Mouse (Mus musculus): ENCODE measurements around the gene Zfp365. TPM values are rescaled to one million over a fixed set of nuclear protein-coding genes. Genes with fewer than 3 reads are reported as not detected.

The Zfp365 gene
- polyA plus RNA-seq (2015; fragmentation: Nextera tagmentation; extraction: Ambion mirVana) = 3.3 and 4.4 TPM in 2 replicates

DNA sequence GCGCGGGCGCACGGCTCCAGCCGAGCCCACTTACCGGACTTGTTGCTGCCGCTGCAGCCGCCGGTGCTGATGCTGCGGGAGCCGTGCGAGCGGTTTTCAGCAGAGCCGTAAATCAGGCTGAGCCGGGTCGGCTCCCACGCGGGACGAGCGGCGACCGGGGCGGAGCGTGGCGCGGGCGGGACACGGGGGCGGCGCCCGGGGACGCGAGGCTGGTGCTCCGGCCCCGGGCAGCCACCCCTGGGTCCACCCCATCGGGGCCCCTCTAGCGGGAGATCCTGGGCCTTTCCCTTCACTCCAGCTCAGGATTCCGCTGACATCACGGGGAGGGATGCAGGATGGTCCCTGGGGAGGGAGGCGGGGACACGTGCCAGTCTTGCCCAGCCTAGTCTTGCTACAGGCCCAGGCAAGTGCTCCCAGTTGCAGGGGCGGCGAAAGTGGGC is at the start of gene Zfp365:
Gene Zfp365, minus strand, starts transcription at position 326 of the 440 bp plus-strand sequence.
- Histone ChIP-seq H3K4me2 (replicated peaks) (peak within 1 kb of the TSS; percentile 83), H3K27me3 (no peaks in the 10 kb centered on the region), H3K9me3 (no peaks in the 10 kb centered on the region), H3K4me1 (peaks cover 5% of the 10 kb centered on the region; the same call in 1 of the 2 replicates), H3K4me3 (peak within 1 kb of the TSS; percentile 77), H3K36me3 (no peaks in the 10 kb centered on the region), H3K27ac (replicated peaks) (peak within 1 kb of the TSS; percentile 49; the same call in 1 of the 2 replicates), H3K9ac (replicated peaks) (peak within 1 kb of the TSS; percentile 77)
- WGBS = under 1% methylated on average over 43 of the region's 43 CpGs
- peak; percentile 98 for ATAC-seq (replicated peaks)

DNA sequence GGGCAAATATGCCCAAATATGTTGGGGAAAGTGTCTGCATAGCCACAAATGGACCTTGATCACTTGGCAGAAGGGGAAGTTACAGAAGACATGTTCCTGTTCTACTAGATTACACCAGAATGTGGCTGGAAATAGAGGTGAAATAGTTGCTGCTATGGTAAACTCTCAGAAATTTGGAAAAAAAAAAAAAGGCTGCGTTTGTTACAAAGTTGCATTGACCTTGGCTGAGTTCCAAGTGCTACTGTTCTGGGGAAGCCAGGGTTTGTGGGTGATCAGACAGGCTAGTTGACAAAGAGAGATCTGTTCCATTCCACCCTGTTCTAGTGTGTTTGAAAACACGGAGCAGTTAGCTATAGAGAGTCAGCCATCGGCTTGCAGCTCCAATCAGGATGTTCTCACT is 47.5 kb upstream of the Zfp365 start:
- Histone ChIP-seq H3K4me1 (peaks cover 6% of the 10 kb centered on the region; the same call in 1 of the 2 replicates), H3K9me3 (no peaks in the 10 kb centered on the region), H3K27me3 (no peaks in the 10 kb centered on the region), H3K4me2 (replicated peaks) (no peak overlapping the region), H3K36me3 (no peaks in the 10 kb centered on the region), H3K27ac (replicated peaks) (no peak overlapping the region), H3K4me3 (no peak overlapping the region), H3K9ac (replicated peaks) (no peak overlapping the region)
- 56% methylated on average over 3 of the region's 3 CpGs for WGBS
- no peak for ATAC-seq (replicated peaks)

DNA sequence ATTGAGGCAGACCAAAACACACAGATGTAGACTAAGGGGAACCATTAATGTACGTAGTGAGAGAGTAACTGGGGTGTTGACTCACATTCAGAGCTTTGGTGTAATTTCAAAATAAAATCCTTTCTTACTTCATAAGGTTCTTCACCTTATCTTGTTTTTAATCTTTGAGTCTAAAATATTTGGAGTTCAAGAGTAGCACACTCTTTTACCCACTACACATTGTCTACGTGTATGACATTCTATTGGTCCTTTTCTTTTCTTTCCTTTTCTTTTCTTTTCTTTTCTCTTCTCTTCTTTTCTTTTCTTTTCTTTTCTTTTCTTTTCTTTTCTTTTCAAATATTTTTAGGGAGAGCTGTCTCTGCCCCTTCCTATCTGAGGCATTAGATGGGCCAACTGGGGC is 43.5 kb upstream of the Zfp365 start:
- H3K27ac ChIP-seq (replicated peaks) = no peak overlapping the region
- no peaks in the 10 kb centered on the region for H3K36me3 ChIP-seq
- WGBS = 87% methylated on average over 2 of the region's 2 CpGs
- no peak overlapping the region for H3K4me2 ChIP-seq (replicated peaks)
- no peaks in the 10 kb centered on the region for H3K27me3 ChIP-seq
- no peaks in the 10 kb centered on the region for H3K4me1 ChIP-seq
- H3K9ac ChIP-seq (replicated peaks) = no peak overlapping the region
- H3K4me3 ChIP-seq = no peak overlapping the region
- no peaks in the 10 kb centered on the region for H3K9me3 ChIP-seq
- ATAC-seq (replicated peaks) = no peak

DNA sequence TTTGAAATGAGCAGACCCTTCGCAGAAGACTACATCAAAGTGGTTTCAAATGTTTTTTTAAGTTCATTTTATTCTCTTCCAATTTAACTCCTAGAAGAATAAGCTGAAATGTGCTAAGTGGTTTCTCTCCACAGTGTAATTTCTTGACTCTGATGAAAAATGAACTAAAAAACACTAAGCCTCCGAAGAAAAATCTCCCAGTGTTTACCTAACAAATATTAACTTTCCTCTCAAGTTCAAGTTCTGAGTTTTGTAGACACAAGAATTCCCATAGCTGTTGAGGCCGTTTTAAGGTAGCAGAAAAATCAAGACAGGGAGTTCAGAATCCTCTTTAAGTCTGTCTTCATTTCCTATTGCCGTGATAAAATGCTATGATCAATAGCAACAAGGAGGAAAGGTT is 39.2 kb upstream of the Zfp365 start:
- H3K27me3 ChIP-seq = no peaks in the 10 kb centered on the region
- no peak overlapping the region for H3K4me3 ChIP-seq
- no peak overlapping the region for H3K27ac ChIP-seq (replicated peaks)
- no peak overlapping the region for H3K4me2 ChIP-seq (replicated peaks)
- no peaks in the 10 kb centered on the region for H3K4me1 ChIP-seq
- H3K9ac ChIP-seq (replicated peaks) = no peak overlapping the region
- 83% methylated on average over 4 of the region's 4 CpGs for WGBS
- H3K9me3 ChIP-seq = no peaks in the 10 kb centered on the region
- ATAC-seq (replicated peaks) = no peak
- no peaks in the 10 kb centered on the region for H3K36me3 ChIP-seq

DNA sequence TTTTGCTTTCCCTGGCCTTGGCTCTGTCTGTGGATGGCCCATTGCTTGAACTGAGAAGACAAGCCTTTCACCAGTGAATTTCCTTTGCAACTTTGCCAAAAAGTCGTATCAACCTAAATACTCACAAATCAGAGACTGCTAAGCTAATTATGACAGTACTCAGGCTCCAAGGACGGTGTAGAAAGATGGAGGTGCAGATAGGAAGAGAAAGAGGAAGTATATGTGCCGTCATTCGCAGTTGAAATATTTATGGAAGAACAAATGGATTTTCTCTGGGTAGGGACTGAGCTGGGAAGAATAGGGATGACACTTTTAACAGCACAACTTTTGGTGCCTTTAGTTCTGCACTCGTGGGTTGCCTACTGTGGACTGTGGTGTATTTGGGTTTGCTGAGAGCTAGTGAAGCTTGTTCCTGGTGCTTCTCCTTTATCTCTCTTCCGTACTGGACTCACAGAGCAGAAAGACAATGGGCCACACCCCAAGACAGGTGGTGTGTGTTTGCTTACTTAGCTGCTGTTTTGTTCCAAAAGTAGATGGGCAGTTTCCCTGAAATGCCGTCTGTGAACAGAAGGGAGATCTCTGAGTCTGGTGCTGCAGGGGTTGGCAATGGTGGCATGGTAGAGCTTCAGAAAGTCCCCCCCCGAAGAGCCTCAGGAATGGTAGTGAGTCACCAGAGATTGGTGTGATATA is 37.7 kb upstream of the Zfp365 start:
- Histone ChIP-seq H3K27ac (replicated peaks) (no peak overlapping the region), H3K36me3 (no peaks in the 10 kb centered on the region), H3K9me3 (no peaks in the 10 kb centered on the region), H3K4me2 (replicated peaks) (no peak overlapping the region), H3K4me1 (no peaks in the 10 kb centered on the region), H3K27me3 (no peaks in the 10 kb centered on the region), H3K9ac (replicated peaks) (no peak overlapping the region), H3K4me3 (no peak overlapping the region)
- no peak for ATAC-seq (replicated peaks)
- 83% methylated on average over 8 of the region's 8 CpGs for WGBS

DNA sequence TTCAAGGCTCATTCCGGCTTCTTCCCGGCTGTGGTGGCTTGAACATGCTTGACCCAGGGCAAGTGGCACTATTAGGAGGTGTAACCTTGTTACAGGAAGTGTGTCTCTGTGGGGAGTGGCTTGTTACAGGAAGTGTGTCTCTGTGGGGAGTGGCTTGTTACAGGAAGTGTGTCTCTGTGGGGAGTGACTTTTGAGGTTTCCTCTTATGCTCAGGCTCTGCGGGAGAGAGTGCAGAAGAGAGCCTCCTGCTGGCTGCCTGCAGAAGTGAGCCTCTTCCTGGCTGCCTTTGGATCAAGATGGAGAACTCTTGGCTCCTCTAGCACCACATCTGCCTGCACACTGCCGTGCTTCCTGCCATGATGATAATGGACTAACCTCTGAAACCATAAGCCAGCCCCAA is 31.1 kb upstream of the Zfp365 start:
- Histone ChIP-seq H3K27ac (replicated peaks) (no peak overlapping the region), H3K4me3 (no peak overlapping the region), H3K9ac (replicated peaks) (no peak overlapping the region), H3K4me2 (replicated peaks) (no peak overlapping the region), H3K9me3 (no peaks in the 10 kb centered on the region), H3K27me3 (no peaks in the 10 kb centered on the region), H3K36me3 (no peaks in the 10 kb centered on the region), H3K4me1 (no peaks in the 10 kb centered on the region)
- ATAC-seq (replicated peaks) = no peak
- 84% methylated on average over 4 of the region's 4 CpGs for WGBS

DNA sequence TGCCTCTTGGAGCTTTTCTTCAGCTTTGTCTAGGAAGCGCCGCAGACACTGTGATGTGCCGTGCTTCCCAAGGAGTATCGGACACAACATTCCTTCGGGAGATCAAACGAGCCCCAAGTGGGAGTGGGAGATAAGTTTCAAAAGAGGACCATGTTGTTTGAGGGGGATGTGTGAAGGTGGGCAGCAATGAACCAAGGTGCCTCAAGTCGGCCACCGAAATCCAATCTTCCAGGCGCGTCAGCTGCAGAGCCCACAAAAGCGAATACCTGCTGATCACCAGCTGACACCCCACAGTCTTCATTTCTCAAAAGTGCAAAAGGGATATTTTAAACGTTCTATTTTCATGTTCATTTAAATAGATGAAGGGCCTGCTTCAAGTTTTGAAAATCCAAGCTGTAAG is 27.1 kb upstream of the Zfp365 start:
- H3K27me3 ChIP-seq = no peaks in the 10 kb centered on the region
- H3K9me3 ChIP-seq = no peaks in the 10 kb centered on the region
- no peak overlapping the region for H3K4me2 ChIP-seq (replicated peaks)
- no peaks in the 10 kb centered on the region for H3K4me1 ChIP-seq
- H3K27ac ChIP-seq (replicated peaks) = no peak overlapping the region
- no peak overlapping the region for H3K4me3 ChIP-seq
- no peak for ATAC-seq (replicated peaks)
- WGBS = 78% methylated on average over 12 of the region's 12 CpGs
- H3K9ac ChIP-seq (replicated peaks) = no peak overlapping the region
- H3K36me3 ChIP-seq = no peaks in the 10 kb centered on the region

DNA sequence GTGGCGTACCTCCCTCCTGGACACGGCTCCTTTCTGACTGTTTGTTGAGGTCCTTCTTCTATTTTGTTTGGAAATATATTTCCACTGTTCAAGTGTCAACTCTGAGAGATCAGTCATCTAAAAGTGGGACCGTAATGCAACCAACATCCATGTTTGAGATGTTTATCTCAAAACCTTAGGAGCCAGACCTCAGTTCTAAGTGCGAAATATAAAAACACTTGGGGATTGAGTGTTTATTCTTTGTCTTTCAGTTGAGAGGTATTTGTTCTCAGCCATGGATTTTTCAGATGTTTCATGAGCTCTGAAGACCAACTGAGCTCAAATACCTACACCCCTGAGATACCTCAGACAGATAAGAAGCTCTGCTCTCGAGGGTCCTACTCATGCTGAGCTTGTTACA is 25.3 kb upstream of the Zfp365 start:
- no peak for ATAC-seq (replicated peaks)
- H3K27me3 ChIP-seq = no peaks in the 10 kb centered on the region
- 89% methylated on average over 5 of the region's 5 CpGs for WGBS
- no peak overlapping the region for H3K9ac ChIP-seq (replicated peaks)
- no peaks in the 10 kb centered on the region for H3K9me3 ChIP-seq
- H3K4me2 ChIP-seq (replicated peaks) = no peak overlapping the region
- H3K27ac ChIP-seq (replicated peaks) = no peak overlapping the region
- no peaks in the 10 kb centered on the region for H3K4me1 ChIP-seq
- H3K36me3 ChIP-seq = no peaks in the 10 kb centered on the region
- no peak overlapping the region for H3K4me3 ChIP-seq

DNA sequence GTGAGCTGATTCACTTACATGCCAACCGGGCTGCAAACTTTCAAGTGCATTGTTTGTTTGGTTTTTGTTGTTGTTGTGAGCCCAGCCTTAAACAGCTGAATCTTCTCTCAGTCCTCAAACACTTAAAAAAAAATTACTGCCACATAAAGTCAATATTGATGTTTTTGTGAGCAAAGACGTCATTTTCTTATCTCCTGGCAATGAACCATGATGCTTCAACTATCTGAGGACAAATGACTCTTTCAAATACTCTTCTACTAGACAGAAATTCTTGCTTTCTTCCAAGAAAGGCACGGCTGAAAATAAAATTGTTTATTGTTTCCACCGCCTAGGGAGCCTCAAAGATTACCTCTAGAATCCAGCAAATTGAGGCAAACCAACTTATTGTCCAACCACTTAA is 24.5 kb upstream of the Zfp365 start:
- no peak overlapping the region for H3K4me2 ChIP-seq (replicated peaks)
- 73% methylated on average over 4 of the region's 4 CpGs for WGBS
- no peak overlapping the region for H3K9ac ChIP-seq (replicated peaks)
- no peaks in the 10 kb centered on the region for H3K4me1 ChIP-seq
- H3K4me3 ChIP-seq = no peak overlapping the region
- H3K27me3 ChIP-seq = no peaks in the 10 kb centered on the region
- no peak overlapping the region for H3K27ac ChIP-seq (replicated peaks)
- no peak for ATAC-seq (replicated peaks)
- no peaks in the 10 kb centered on the region for H3K36me3 ChIP-seq
- H3K9me3 ChIP-seq = no peaks in the 10 kb centered on the region

DNA sequence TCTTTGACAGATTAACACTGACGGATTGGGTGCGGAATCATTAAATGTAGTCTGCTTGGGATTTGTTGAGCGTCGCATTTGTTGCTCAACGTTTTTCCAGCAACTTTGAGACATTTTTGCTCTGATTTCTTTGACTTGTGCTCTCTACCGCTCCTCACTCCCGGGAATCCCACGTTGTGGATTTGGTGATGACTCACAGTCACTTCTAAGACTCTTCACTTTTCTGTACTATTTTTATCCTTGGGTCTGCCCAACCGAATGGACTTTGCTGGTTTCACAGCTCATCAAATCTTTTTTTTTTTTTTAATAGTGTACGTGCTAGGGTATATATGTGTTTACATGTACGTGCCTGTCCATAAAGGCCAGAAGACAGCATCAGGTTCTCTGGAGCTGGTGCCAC is 20.3 kb upstream of the Zfp365 start:
- ATAC-seq (replicated peaks) = no peak

DNA sequence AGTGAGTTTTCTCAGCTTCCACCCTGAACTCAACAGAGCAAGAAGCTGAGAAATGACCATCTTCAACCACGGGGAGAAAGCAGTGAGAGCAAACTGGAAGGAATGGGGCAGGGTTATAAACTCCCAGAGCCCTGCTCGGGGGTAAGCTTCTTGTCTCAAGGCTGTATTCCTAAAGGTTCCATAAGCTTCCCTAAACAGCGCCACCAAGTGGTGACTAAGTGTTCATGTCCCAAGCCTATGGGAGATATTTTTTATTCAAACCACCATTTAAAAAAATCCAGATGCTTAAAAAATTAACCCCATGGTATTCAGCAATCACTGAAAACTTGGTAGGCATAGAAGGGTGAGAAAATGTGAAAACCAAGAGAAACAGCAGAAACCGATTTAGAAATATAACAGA is 18.9 kb upstream of the Zfp365 start:
- Histone ChIP-seq H3K4me3 (no peak overlapping the region), H3K27ac (replicated peaks) (no peak overlapping the region), H3K36me3 (no peaks in the 10 kb centered on the region), H3K9me3 (no peaks in the 10 kb centered on the region), H3K4me2 (replicated peaks) (no peak overlapping the region), H3K27me3 (no peaks in the 10 kb centered on the region), H3K4me1 (no peaks in the 10 kb centered on the region), H3K9ac (replicated peaks) (no peak overlapping the region)
- WGBS = 82% methylated on average over 4 of the region's 4 CpGs
- no peak for ATAC-seq (replicated peaks)

More for the DNA sequence above, 20.3 kb upstream of the Zfp365 start:
- no peaks in the 10 kb centered on the region for H3K9me3 ChIP-seq
- no peaks in the 10 kb centered on the region for H3K36me3 ChIP-seq
- no peak overlapping the region for H3K27ac ChIP-seq (replicated peaks)
- H3K27me3 ChIP-seq = no peaks in the 10 kb centered on the region
- H3K4me1 ChIP-seq = no peaks in the 10 kb centered on the region
- H3K4me2 ChIP-seq (replicated peaks) = no peak overlapping the region
- H3K4me3 ChIP-seq = no peak overlapping the region
- 93% methylated on average over 11 of the region's 11 CpGs for WGBS
- H3K9ac ChIP-seq (replicated peaks) = no peak overlapping the region

DNA sequence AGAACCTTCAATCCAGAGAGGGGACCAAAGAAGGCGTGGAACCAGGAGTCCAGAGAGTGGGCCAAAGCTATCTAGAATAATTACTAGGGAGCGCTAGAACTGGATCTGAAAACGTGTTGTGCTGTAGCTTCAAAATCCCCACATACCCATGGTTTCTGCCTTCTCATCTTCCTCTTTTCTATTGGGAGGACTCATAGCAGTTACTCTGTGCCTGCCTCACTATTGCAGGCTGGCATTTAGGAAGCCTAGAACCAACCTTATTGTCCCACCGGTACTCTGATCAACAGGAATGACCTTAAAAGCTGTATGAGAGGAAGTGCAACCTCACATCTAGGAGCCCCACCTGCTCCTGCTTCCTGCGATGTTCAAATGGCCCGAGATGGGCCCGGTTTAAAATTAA is 16.1 kb upstream of the Zfp365 start:
- Histone ChIP-seq H3K4me1 (no peaks in the 10 kb centered on the region), H3K27me3 (no peaks in the 10 kb centered on the region), H3K27ac (replicated peaks) (no peak overlapping the region), H3K4me3 (no peak overlapping the region), H3K9me3 (no peaks in the 10 kb centered on the region), H3K36me3 (no peaks in the 10 kb centered on the region), H3K9ac (replicated peaks) (no peak overlapping the region), H3K4me2 (replicated peaks) (no peak overlapping the region)
- no peak for ATAC-seq (replicated peaks)
- 90% methylated on average over 7 of the region's 7 CpGs for WGBS
